Mouse (Mus musculus): Measurements from ENCODE around the gene Ces1g.

GRCm38 (mm10) chr8:93261436-93261835 lies 75.7 kb downstream of the Ces1g start:
- no peak for TF ChIP-seq CTCF (IDR thresholded peaks at IDR 0.05; ENCODE audit: low read depth)
- no peak for TF ChIP-seq EP300 (IDR thresholded peaks at IDR 0.05; ENCODE audit: low read depth)

All from liver, embryonic 14.5 days (tissue).